Mouse (Mus musculus) embryo, embryonic 11.5 days (tissue): ENCODE results near the gene Nln.

Experiments
- DNase-seq: peaks from one replicate; pipeline ENCODE4 v3.0.0-alpha.2; 2012; ENCODE audit warnings: low read depth, low spot score

Nln gene

DNA sequence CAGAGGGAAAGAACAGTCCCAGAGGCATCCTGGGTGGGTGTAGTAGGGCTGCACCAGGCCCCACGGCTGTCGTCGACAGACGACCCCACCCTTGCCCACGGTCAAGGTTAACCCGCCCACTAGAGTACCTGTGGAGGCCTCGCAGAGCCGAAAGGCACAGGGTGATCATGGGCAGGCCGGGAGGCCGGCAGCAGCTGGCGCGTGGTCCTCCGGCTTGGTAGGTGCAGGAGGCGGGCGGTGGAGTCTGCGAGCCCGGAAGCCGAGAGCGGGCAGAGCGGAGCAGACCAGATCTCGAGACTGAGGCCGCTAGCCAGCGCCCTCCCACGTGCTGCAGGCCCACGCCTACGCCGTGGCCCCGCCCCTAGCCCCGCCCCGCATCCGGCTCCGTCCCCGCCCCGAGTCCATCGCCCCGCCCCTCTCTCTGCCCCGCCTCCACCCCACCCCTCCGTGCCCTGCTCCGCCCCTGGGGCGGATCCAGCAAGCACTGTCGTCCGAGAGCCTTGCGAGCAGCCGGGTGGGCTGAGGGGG is at the start of gene Nln, which contains the start of gene Sgtb:
Gene Nln, minus strand, starts transcription at position 327 of the 528 bp plus-strand sequence.
Gene Sgtb, plus strand, starts transcription at position 454 of the 528 bp plus-strand sequence.
- DNase-seq = peak; percentile 83

- DNase-seq = no peak
Measured at GRCm38 (mm10) chr13:104155686-104156085, 46.3 kb upstream of the Nln start.

- DNase-seq = no peak
Measured at GRCm38 (mm10) chr13:104155106-104155505, 45.7 kb upstream of the Nln start.

DNA sequence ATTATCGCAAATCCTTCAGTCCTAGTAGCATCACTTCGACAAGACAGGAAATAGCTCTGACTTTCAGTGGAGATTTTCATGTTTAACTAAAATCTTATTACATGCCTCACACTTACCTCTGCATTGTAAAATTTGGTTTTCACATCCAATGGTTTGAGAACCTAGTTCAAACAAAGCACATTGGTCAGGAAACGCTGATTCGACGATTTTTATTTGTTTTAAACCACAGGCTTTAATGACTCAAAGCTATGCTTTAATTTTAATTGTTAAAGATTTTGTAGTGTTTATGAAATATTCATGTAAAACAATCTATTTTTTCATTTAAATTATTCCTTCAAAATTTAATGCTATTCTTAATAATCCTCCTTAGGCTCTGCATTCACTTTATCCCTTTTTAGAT is 44.8 kb upstream of the Nln start:
- DNase-seq = no peak

GRCm38 (mm10) chr13:104145646-104146045 is 36.2 kb upstream of the Nln start:
- no peak for DNase-seq

DNA sequence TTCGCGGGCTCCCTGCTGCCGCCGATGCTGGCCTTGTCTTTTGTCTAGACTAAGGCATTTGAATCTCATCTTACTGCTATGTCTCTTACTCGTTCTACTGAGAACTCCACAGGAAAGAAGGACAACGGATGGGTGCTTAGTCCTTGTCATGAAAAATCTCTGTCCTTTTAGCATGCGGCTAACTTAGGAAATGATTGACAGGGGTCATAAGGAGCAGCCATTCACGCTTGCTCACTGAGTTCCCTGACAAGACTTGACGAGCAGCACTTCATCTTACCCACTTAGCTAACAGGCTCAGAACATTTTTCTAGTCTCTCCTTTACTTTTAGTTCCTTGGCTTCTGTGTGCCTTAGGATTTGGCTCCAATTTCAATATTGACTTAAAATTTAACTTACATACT is 35.5 kb upstream of the Nln start:
- no peak for DNase-seq

- peak; percentile 63 for DNase-seq
Measured at GRCm38 (mm10) chr13:104139369-104140209, 30.2 kb upstream of the Nln start.

DNA sequence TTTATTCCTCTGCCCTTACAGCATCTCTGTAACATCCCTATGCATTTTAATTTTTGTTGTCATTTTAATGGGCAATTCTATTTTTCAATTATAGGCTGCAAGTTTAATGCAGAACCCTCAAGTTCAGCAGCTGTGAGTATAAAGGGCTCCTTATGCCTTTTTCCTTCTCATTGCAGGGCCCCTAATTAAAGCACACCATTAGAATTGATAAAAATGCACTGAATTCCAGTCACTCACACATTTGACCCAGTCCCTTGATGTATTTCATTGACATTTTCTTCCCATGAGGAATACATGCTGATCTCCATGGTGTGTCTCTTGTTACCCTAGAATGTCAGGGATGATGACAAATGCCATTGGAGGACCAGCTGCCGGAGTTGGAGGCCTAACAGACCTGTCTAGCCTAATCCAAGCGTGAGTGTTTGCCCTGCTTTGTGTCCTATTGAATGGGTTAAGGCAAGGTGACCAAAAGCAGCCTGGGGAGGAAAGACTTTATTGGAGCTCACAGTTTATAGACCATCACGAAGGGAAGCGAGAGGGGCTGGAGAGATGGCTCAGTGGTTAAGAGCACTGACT is 25.2 kb upstream of the Nln start:
- DNase-seq = no peak

- DNase-seq = no peak
Measured at GRCm38 (mm10) chr13:104132561-104132960, 23.1 kb upstream of the Nln start.

DNA sequence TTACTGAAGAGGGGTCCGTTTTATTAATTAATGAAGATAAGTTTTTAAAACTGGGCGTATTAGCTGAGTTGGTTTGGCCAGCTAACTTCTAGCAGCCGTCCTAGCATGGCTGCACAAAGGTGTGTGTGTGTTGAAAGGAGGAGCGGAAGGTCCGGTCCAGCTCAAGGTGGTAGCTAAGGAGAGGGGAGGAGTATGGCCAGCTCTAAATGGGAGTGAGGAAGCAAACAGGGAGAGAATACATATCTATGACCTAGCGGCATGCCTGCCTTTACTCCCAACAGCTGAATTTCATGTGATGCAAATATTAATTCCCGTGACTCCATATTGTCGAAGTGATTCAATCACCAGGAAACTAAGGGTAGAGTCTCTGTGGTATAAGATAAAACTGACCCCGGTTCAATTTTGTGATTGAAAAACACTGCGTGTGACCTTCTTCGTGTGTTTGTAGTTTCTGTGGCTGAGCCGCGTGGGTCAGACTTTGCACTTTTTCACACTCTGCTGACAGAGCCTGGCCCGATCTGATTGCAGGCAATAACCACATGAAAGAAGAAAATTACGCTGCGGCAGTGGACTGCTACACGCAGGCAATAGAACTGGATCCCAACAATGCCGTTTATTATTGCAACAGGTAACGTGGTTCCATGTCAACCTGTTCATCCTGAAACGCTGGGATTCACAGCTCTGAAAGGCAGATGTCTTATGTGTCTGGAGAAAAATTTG is 14.4 kb upstream of the Nln start:
- DNase-seq = no peak

- no peak for DNase-seq
Measured at GRCm38 (mm10) chr13:104122078-104122840, 12.8 kb upstream of the Nln start.

DNA sequence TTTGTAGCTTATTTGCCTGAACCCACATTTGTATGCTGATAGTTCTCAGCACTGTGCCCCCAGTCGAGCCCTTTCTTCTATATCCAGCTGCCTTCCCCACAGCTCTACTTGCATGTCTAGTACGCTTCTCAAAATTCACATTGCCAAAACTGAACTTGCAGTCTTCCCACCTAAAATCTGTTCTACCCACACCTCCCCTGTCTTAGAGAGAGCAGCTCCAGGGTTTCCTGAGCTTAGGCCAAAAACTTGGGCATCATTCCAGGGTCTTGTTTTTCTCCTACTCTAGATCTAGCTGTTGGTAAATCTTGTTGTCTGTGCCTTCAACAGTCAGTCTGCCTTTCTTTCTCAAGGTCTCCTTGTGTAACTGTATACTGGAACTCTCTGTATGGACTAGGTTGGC is 5.4 kb upstream of the Nln start:
- DNase-seq = no peak

DNA sequence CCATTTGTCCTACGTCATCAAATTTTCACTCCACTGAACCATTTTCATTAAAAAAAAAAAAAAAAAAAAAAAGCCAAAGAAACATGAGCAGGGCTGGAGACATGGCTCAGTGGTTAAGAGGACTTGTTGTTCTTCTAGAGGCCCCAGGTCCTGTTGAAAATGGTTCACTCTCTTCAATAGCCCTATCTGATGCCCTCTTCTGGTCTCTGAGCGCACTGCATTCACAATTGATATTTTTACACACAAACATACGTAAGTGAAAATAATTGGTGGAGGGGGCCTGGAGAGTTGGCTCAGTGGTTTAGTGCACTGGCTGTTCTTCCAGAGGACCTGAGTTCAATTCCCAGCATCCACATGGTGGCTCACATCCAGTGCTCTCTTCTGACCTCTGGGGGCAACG is 4.4 kb upstream of the Nln start:
- DNase-seq = no peak

DNA sequence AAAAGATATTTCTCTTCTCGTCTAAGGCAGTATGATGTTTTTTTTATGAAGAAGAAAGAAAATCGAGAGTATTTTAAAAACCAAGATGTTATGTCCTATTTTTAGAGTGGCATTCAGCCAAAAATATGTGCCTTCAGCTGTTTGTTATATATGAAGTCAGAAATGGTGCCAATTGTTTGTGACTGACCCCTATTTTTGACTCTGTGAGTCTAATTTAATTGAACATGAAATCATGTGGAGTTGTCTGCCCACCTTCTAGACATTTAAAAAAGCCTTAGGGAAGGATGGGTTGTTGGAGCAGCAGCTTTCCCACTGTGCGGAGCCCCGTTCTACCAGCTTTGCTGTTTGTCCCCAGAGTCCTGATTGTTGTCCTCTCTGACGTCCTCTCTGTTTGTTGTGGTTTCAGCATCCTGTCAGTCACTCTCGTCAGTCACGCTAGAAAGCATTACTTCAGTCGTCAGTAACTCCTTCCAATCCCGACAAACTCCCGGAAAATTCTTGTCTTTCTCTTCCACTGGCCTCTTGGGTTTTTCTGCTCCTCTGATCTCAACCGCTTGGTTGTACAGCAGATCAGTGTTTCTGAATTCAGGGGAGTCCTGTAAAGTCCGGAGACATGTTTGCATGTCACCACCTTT is 3.0 kb upstream of the Nln start:
- DNase-seq = no peak

GRCm38 (mm10) chr13:104110526-104110925 is 1.1 kb upstream of the Nln start:
- no peak for DNase-seq

DNA sequence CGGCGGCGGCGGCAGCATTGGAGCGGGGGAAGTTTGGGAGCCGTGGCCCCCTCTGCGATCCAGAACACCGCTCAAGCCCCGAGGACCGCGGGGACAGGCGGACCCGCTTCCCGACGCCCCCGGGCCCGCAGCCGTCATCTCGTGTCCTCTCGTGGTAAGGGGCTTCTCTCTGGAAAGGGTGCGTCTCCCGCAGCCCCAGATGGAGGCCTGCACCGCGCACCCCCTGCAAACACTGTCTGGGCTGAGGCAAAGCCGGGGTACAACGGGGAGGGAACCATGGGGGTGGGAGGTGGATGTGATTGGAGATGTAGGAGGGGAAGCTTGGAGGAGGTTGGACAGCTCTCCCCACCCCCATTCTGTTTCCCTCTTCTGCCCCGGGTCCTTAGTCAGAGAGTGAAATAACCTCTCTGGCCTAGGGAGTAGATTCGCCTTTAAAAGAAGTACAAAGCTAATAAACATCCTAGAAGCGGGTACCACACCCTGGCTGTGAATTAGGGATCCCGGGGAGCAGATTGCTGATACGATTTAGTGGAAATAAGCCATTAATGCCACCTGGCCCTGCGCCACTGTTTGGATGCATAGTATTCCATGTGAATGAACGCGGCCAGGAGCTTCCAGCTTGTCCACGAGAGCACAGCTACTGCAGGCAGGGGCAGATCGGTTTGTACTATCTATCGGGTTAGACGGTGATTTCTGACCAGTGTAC is 555 bp upstream of the Nln start:
- peak; percentile 30 for DNase-seq

GRCm38 (mm10) chr13:104108651-104109287 is 645 bp downstream of the Nln start:
- peak; percentile 8 for DNase-seq

GRCm38 (mm10) chr13:104101606-104102235 is 7.7 kb downstream of the Nln start:
- DNase-seq = no peak

- DNase-seq = no peak
Measured at GRCm38 (mm10) chr13:104100416-104100815, 9.0 kb downstream of the Nln start.
